Mouse (Mus musculus) urinary bladder, postnatal 25 days (tissue): ENCODE data around the gene Mars.
"Not testable (repeated sequence)": the region's sequence is repeated elsewhere in the genome, so short reads cannot be mapped to it uniquely, and the experiment has no call there.

Experiments used
- DNase-seq: peaks from one replicate; pipeline ENCODE4 v3.0.0; 2022; ENCODE audit warnings: low spot score

Mars gene

DNA sequence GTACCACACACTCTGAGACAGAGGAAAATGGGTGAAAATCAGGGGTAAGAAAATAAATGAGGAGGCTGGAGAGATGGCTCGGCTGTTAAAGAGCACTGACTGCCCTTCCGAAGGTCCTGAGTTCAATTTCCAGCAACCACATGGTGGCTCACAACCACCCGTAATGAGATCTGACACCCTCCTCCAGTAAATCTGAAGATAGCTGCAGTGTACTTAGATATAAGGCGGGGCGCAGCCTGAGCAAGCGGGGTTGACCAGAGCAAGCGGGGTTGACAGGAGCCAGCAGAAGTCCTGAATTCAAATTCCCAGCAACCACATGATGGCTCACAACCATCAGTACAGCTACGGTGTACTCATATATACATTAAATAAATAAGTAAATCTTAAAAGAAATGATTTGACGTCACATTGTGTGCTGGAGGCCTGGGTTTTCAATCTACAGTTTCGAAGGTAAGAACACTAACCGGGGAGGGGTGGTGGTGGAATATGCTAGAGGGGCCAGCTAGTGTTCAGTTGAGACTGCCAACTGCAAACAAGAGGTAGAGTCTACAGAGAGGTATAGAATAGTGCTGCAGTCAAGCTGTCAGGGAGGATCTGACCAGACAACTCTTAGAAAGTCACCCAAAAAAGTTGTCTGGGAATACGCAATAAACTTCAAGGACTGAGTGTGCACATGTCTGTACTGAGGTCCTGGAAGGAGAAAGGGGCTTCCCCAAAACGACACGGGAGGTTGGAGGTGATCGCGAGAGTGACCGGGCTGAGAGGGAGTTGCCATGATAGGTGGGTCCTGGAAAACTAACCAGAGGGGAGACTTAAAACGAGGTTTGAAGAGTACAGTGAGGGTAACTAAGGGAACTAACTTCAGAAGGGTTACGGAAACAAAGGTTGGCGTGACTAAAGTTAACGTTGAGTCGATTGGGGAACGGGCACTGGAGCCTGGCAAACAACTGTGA lies 787 bp downstream of the Mars start:
- no peak for DNase-seq

GRCm38 (mm10) chr10:127309167-127309566 lies 2.4 kb downstream of the Mars start:
- not testable (repeated sequence) for DNase-seq

- DNase-seq: no peak
These were observed 8.4 kb downstream of the Mars start for GRCm38 (mm10) chr10:127303136-127303535.

GRCm38 (mm10) chr10:127300361-127300760 lies 11.2 kb downstream of the Mars start:
- DNase-seq: no peak

DNA sequence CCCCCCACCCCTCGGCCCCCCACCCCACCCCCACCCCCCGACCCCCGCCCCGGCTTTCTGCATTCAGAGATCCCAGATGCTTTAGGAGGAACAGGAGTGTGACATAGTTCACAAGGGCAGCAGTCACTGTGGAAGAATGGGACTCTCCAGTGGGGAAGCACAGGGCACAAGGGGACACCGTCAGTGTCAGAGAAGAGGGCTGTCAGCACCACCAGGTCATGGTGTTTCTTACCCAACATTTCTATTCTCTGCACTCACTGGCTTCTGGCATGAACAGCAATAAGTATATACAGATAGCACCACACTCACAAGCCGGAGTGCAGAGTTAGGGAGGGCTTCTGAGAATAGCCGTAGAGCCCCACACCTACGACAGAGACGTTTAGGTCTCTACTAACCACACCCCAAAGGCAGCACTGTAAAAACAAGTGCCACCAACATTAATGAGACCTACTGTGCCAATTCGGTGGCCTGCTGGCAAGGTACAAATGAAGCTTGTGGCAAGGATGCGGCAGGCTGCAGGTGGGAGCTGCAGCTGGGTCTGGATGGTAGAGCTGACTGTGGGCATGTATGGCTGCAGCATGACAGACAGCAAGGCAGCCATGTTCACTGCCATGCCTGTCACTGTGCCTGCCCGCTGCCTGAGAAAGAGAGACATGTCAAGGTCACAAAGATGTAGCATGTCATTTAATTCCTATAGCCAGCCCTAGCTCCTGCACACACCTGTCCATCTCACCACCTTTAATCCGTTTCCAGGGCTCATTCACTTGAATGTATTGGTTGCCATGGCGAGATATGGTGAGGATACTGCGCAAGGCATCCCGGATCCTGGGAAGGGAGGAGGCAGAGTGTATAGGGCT lies 14.3 kb downstream of the Mars start:
- no peak for DNase-seq

DNA sequence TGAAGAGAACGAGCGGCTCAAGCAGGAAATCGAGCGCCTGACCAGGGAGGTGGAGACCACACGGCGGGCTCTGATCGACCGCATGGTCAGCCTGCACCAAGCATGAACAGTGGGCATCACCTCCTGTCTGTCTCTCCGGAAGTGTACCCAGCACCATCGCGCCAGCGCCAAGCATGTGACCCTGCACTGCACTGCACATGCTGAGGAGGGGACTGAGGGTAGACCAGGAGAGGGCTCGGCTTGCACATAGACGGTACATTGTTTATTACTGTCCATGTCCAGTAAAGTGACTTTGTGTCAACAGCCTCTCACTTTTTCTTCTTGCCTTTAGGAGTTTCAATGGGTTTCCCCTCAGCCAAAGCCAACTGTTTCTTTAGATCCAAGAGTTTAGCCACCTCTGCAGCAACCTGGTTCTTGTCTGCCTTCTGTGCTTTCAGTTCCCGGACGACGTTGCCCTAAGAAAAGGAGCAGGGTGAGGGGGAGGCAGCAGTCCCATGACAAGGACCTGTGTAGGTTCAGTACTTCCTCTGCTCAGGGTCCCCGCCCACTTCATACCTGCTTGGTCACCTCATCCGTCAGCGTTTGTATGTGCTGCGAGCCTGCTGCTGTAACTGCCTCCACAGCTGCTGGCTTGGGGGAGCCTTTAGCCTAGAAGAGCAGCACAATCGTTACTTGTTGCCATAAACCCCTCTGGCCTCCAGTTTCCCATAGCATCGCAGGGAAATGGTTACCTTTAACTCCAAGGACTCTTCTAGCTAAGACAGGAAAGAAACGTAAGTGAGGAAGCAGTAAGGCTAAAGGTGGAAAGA lies 15.4 kb downstream of the Mars start:
- no peak for DNase-seq

DNA sequence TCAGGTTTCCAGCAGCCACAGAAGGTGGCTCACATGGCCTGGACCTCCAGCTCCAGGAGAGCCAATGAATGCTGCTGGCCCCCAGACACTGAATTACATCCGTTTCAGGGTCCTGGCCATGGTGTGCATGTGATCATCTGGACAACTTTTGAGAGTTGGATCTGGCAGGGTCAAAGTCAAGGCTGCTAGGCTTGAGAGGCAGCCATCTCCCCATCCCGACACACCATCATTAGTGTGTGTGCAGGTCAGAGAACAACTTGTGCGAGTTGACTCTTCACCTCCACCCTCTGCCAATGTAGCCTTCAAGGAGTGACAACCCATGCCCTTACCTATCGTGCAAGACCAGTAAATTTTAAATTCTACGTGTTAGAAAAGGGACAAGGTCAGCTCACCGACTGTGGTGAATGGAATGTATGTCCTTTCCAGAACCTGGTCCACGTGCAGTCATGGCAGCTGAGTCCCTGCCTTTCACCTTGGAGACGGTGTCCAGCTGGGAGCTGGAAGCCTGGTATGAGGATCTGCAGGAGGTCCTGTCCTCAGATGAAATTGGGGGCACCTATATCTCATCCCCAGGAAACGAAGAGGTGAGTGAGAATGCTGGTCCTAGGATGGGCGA lies 16.6 kb downstream of the Mars start:
- DNase-seq: no peak

GRCm38 (mm10) chr10:127293590-127294113 lies 17.9 kb downstream of the Mars start:
- no peak for DNase-seq

DNA sequence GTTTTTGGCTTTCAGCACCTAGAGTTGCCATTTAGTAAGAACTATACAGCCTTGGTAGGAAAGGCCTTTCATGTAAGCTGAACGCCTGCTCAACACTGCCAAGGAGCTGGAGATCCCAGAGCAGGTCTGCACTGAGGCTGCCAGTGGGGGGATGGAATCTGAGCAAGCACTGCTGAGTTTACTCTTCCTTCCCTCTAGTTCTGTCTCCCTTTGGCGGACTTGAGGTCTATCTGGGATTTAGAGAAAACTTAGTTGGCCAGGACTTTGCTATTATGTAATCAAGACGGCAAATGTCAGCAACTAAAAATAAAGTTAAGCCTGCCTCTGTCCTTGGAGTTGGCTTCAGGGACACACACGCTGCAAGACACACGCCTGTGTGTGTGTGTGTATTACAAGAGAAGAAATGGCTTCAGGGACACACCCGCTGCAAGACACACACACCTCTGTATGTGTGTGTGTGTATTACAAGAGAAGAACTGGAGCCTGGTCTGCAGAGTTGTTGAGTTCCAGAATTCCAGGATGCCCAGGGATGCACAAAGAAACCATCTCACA lies 18.5 kb downstream of the Mars start:
- DNase-seq: no peak

- no peak for DNase-seq
These were observed 19.5 kb downstream of the Mars start for GRCm38 (mm10) chr10:127291881-127292638.

DNA sequence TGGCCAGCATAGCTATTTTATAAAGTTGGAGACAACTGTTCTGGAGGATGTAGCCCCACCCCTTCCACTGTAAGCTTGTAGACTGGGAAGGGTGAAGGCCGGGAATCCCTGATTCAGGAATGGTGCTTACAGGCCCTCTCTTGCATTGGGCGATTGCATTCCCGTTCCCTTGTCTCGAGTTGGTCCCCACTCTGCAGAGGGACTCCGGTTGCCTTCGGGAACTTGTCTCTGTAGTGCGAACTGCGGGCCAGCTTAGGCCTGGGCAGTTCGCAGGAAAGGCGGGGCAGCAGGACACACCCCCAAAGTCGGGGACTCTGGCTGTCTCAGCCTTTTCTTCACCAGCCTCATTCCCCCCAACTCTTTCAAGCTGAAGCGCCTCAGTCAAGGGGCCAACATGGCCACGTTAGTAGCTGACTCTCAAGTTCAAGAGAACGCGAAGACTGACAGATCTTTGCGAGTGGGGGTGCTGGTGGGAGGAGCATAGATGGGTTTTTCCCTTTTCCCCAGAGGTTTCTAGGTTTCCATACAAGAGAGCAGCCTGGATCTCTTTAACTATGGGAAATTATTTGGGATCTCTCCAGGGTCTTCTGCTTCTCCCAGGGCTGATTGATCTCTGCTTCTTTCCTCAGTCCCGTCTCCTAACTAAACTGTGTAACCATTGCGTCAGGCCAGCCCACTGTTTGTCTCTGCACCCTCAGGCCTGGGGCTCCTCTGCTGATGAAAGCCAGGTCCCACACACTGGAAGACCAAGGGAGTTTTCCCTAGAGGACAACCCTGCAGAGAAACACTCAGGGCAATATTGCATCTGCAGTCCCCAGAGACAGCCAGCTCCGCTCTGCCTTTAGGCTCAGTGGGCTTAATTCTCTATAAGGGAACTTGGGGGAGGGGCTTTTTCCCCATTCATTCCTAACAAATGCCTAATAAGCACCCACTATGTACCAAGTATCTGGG lies 20.4 kb downstream of the Mars start:
- DNase-seq: peak; percentile 59

DNA sequence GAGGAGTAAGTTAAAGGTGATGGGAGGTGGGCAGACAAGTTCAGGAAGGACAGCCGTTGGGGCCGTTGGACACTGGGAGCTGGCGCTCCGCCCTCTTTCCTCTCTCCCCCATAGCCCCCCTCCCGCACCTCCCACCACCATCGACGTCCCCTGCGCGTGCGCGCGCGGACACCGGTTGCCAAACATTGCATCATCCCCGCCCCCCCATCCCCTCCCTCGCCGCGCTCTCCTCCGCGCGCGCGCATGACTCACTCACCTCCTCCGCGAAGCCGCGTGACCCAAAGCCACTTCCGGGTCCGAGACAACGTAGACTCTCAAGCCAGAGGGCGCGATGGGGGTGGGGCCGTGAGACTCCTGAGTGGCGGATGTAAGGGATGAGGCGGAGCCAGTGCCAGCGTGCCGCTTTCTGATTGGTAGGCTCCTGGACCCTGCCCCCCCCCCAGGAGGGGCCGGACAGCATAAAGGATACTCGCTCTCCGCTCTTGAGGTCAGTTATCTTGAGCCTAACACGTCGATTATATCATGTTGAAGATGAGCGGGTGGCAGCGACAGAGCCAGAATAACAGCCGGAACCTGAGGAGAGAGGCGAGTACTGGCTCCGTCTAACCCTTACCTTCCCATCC lies 21.2 kb downstream of the Mars start:
- peak; percentile 98 for DNase-seq

DNA sequence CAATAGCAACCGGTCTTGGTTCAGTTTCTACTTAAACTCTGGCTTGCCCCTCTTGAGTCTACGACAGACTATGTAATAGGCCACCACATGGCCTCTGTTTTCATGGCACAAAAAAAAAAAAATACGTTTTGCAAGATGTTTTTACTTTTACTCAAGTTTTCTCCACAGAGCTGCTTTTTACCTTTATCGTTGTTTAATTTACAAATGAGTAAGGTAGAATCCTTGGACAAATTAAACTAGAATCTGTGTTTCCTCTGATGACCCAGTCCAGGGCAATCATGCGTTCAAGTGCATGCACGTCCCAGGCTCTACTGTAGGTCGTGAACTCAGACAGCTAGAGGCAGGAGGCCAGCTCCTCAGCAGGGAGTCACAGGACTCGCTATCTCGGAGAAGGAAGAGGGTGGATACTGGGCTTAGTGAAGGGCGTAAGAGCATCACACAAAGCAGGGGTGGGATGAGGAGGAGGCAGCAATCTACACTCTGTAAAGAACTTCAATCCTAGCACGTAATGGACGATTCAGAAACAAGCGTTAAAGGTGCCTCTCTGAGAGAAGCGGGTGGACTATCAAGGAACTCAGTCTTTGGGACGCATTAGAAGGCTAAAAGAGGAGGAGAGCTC lies 21.9 kb downstream of the Mars start:
- peak; percentile 39 for DNase-seq

DNA sequence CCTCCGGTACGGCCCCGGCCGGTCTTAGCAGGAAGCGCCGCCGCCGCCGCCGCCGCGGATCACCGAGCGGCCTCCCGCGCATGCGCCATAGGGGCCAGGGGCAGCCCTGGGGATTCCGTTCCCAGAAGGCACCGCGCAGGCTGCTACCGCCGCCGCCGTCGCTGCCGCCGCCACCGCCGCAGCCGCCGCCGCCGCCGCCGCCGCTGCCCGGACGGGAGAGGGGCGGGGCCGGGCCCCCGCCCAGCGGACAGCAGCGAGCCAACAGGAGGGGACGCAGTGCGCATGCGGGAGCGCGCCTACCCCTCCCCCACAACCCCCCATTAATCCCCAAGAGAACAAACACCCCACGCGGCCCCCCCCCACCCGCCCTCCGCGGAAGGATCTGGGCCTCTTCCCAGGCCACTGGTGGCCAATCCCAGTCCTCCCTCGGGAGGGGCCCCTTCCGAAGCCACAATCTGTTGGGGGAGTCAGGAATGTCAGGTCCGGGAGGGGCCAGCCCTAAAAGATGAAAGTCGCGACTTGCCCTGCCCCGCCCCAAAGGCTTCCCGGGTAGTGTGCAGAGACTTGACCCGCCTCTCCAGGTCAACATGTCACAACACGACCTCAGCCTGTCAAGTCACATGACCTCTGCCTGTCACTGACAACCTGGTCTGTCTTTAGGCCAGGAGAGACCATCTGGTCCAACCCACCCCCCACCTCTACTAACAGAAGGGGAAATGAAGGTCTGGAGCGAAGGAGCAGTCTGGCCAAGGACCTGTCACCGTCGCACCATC lies 22.6 kb downstream of the Mars start, which contains the start of gene Mbd6:
TSS of gene Mbd6 (minus strand) at position 219 of the 773 bp plus-strand sequence.
- peak; percentile 85 for DNase-seq

GRCm38 (mm10) chr10:127288328-127288799 lies 23.2 kb downstream of the Mars start:
- no peak for DNase-seq

DNA sequence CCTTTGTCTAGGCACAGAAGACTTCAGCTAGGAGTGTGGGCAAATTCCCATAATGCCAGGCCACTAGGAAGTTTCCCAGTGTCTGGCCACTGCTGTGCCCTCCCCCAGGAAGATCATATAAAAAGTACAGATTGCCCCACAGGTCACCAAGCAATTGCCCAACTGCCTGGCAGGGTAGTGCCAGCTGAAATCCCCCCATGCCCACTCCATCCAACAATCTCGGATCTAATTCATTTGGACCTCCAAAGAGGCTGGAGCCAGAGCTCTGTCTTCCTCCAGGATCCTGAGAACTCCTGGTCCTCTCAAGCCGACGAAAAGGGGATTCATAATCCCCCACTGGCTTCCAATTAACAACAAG lies 23.7 kb downstream of the Mars start:
- DNase-seq: no peak

DNA sequence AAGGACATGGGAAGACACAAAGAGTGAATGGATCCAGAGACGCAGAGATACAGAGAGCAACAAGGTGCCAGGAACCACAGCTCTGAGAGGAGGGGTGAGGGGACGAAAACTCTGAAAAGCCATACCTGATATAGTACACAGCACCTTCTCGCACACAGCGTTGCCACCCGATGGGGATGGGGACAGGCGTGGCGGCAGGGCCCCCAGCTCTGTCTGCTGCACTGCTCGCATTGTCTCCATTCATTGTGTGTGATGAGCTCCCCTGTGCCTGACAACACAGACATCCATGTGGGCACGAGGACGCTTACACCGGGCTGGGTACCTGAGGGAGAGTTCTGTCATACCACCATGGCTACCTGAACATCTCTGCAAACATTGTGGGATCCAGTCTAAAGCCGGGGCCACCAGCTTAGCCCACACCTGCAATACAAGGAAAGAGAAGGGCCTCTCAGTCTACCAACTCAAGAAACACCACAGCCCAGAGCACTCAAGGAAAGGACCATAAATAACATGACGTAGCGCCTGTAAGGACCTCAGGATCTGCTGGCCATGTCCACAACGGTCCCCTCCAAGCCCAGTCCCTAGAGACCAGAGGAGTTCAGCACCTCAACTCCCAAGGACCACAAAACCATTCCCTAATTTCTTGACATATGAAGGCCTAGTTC lies 24.2 kb downstream of the Mars start:
- no peak for DNase-seq
